Mouse (Mus musculus) heart, embryonic 13.5 days (tissue): ENCODE results near the gene Gprin1. TPM values are rescaled to one million over a fixed set of nuclear protein-coding genes. Genes with fewer than 3 reads are reported as not detected.

Source experiments
- ATAC-seq: fragments of 200-750 bp; cut with Nextera tagmentation; 2 replicates; pipeline ENCODE4 v1.8.0; 2017; ENCODE audit warnings: moderate TSS enrichment; ENCODE audit not compliant: insufficient number of reproducible peaks, low FRiP score, low TSS enrichment; ENCODE audit errors: extremely low read depth
- H3K27ac ChIP-seq: fragments of 300-500 bp; sonication (generic); replicated peaks from 2 replicates; pipeline ENCODE4 v1.5.1; 2015; ENCODE audit warnings: moderate library complexity, mild to moderate bottlenecking, inconsistent platforms
- H3K27me3 ChIP-seq: fragments of 300-500 bp; sonication (generic); replicated peaks from 2 replicates; pipeline ENCODE4 v1.6.1; 2015; ENCODE audit warnings: mild to moderate bottlenecking, inconsistent platforms
- H3K36me3 ChIP-seq: fragments of 300-500 bp; sonication (generic); 2 replicates; pipeline ENCODE4 v1.6.1; 2015; ENCODE audit warnings: mild to moderate bottlenecking, inconsistent platforms
- H3K4me1 ChIP-seq: fragments of 300-500 bp; sonication (generic); 2 replicates; pipeline ENCODE4 v1.6.1; 2015; ENCODE audit warnings: inconsistent platforms
- H3K4me2 ChIP-seq: fragments of 300-500 bp; sonication (generic); 2 replicates; pipeline ENCODE4 v1.6.1; 2015; ENCODE audit warnings: inconsistent platforms, mild to moderate bottlenecking, moderate library complexity
- H3K4me3 ChIP-seq: fragments of 300-500 bp; sonication (generic); 2 replicates; pipeline ENCODE4 v1.5.1; 2015; ENCODE audit warnings: moderate library complexity, mild to moderate bottlenecking, inconsistent platforms
- H3K9ac ChIP-seq: fragments of 300-500 bp; sonication (generic); 2 replicates; pipeline ENCODE4 v1.6.1; 2015; ENCODE audit warnings: inconsistent platforms, mild to moderate bottlenecking, moderate library complexity
- H3K9me3 ChIP-seq: fragments of 300-500 bp; sonication (generic); 2 replicates; pipeline ENCODE4 v1.6.1; 2016; ENCODE audit warnings: inconsistent platforms
- WGBS: fragments of 180-500 bp; shearing (Covaris S2); methylation state at CpG from one replicate; pipeline ENCODE4 v1.1.7; 2015; ENCODE audit warnings: mixed read lengths; 5-methylcytosine and 5-hydroxymethylcytosine counted together
- polyA plus RNA-seq: library from polyadenylated mRNA; unstranded; fragments of >200 nt; fragmentation: Nextera tagmentation; extraction: Ambion mirVana; gene quantifications from 2 replicates; pipeline ENCODE4 v1.2.1, GENCODE M21; 2015

The Gprin1 gene
- polyA plus RNA-seq, 1 experiment from 2014 or later: not detected

GRCm38 (mm10) chr13:54783698-54784097 is 34.0 kb upstream of the Gprin1 start, which contains the start of gene Eif4e1b:
Gene Eif4e1b (plus strand): TSS chr13:54783998.
- Histone ChIP-seq H3K27me3 (peaks cover 27% of the 10 kb centered on the region), H3K36me3 (no peaks in the 10 kb centered on the region), H3K27ac (no peak within 1 kb of the TSS), H3K4me1 (peaks cover 6% of the 10 kb centered on the region; the same call in 1 of the 2 replicates), H3K9me3 (no peaks in the 10 kb centered on the region), H3K9ac (no peak within 1 kb of the TSS), H3K4me2 (no peak within 1 kb of the TSS), H3K4me3 (no peak within 1 kb of the TSS)
- 75% methylated on average over 4 of the region's 4 CpGs for WGBS
- ATAC-seq: no peak

GRCm38 (mm10) chr13:54783235-54783634 is 33.6 kb upstream of the Gprin1 start:
- no peak overlapping the region for H3K4me2 ChIP-seq
- H3K27ac ChIP-seq: no peak overlapping the region
- H3K36me3 ChIP-seq: no peaks in the 10 kb centered on the region
- no peak overlapping the region for H3K9ac ChIP-seq
- 33% methylated on average over 2 of the region's 2 CpGs for WGBS
- H3K27me3 ChIP-seq: peaks cover 22% of the 10 kb centered on the region
- no peak for ATAC-seq
- no peak overlapping the region for H3K4me3 ChIP-seq
- H3K4me1 ChIP-seq: peaks cover 6% of the 10 kb centered on the region; the same call in 1 of the 2 replicates
- no peaks in the 10 kb centered on the region for H3K9me3 ChIP-seq

GRCm38 (mm10) chr13:54781086-54781485 is 31.4 kb upstream of the Gprin1 start:
- Histone ChIP-seq H3K9me3 (peaks cover 8% of the 10 kb centered on the region; the same call in 1 of the 2 replicates), H3K4me3 (no peak overlapping the region), H3K27ac (no peak overlapping the region), H3K4me1 (peaks cover 6% of the 10 kb centered on the region; the same call in 1 of the 2 replicates), H3K9ac (no peak overlapping the region), H3K27me3 (peaks cover 5% of the 10 kb centered on the region), H3K36me3 (no peaks in the 10 kb centered on the region), H3K4me2 (no peak overlapping the region)
- 77% methylated on average over 3 of the region's 3 CpGs for WGBS
- no peak for ATAC-seq

- Histone ChIP-seq H3K36me3 (no peaks in the 10 kb centered on the region), H3K4me2 (no peak overlapping the region), H3K27ac (no peak overlapping the region), H3K27me3 (0 out of 2 replicates have a peak, but pooled peaks cover 4% of the 10 kb centered on the region), H3K9me3 (peaks cover 8% of the 10 kb centered on the region; the same call in 1 of the 2 replicates), H3K4me3 (no peak overlapping the region), H3K9ac (no peak overlapping the region), H3K4me1 (peaks cover 6% of the 10 kb centered on the region; the same call in 1 of the 2 replicates)
- WGBS: 56% methylated on average over 3 of the region's 3 CpGs
- ATAC-seq: no peak
These were observed 30.9 kb upstream of the Gprin1 start for GRCm38 (mm10) chr13:54780592-54780991.

- ATAC-seq: no peak
- no peak overlapping the region for H3K4me3 ChIP-seq
- H3K36me3 ChIP-seq: no peaks in the 10 kb centered on the region
- WGBS: 76% methylated on average over 4 of the region's 4 CpGs
- peaks cover 13% of the 10 kb centered on the region for H3K4me1 ChIP-seq
- H3K27ac ChIP-seq: no peak overlapping the region
- peaks cover 4% of the 10 kb centered on the region; the same call in 1 of the 2 replicates for H3K9me3 ChIP-seq
- no peak overlapping the region for H3K4me2 ChIP-seq
- H3K9ac ChIP-seq: no peak overlapping the region
- H3K27me3 ChIP-seq: peaks cover 63% of the 10 kb centered on the region
These were observed 17.3 kb upstream of the Gprin1 start for GRCm38 (mm10) chr13:54767012-54767411.

- Histone ChIP-seq H3K9ac (0 out of 2 replicates have a peak within 1 kb of the TSS, but pooled peaks have one; percentile 3), H3K27ac (no peak within 1 kb of the TSS), H3K27me3 (peaks cover 70% of the 10 kb centered on the region), H3K36me3 (no peaks in the 10 kb centered on the region), H3K4me1 (peaks cover 13% of the 10 kb centered on the region), H3K9me3 (peaks cover 4% of the 10 kb centered on the region; the same call in 1 of the 2 replicates), H3K4me2 (peak within 1 kb of the TSS; percentile 62), H3K4me3 (peak within 1 kb of the TSS; percentile 39)
- no peak for ATAC-seq
- whole genome bisulfite sequencing: under 1% methylated on average over 35 of the region's 35 CpGs
These were observed 16.6 kb upstream of the Gprin1 start, which contains the start of gene Sncb for GRCm38 (mm10) chr13:54766192-54766768. Gene Sncb (minus strand): TSS chr13:54766595.

GRCm38 (mm10) chr13:54765281-54766191 is 15.9 kb upstream of the Gprin1 start:
- H3K9me3 ChIP-seq: peaks cover 4% of the 10 kb centered on the region; the same call in 1 of the 2 replicates
- H3K4me2 ChIP-seq: peak overlapping the region; percentile 62
- ATAC-seq: no peak
- H3K36me3 ChIP-seq: no peaks in the 10 kb centered on the region
- no peak overlapping the region for H3K9ac ChIP-seq
- peak overlapping the region; percentile 39 for H3K4me3 ChIP-seq
- peaks cover 13% of the 10 kb centered on the region for H3K4me1 ChIP-seq
- H3K27ac ChIP-seq: no peak overlapping the region
- peaks cover 77% of the 10 kb centered on the region for H3K27me3 ChIP-seq
- 5% methylated on average over 44 of the region's 44 CpGs for WGBS

- Histone ChIP-seq H3K27ac (no peak overlapping the region), H3K4me2 (no peak overlapping the region), H3K36me3 (no peaks in the 10 kb centered on the region), H3K27me3 (peaks cover 95% of the 10 kb centered on the region), H3K4me3 (no peak overlapping the region), H3K4me1 (peaks cover 12% of the 10 kb centered on the region), H3K9ac (no peak overlapping the region), H3K9me3 (no peaks in the 10 kb centered on the region)
- no peak for ATAC-seq
- WGBS: 76% methylated on average over 7 of the region's 7 CpGs
These were observed 11.2 kb upstream of the Gprin1 start for GRCm38 (mm10) chr13:54760906-54761305.

- Histone ChIP-seq H3K4me2 (no peak overlapping the region), H3K9me3 (no peaks in the 10 kb centered on the region), H3K4me3 (no peak overlapping the region), H3K36me3 (no peaks in the 10 kb centered on the region), H3K9ac (no peak overlapping the region), H3K27me3 (peaks cover 95% of the 10 kb centered on the region), H3K27ac (no peak overlapping the region), H3K4me1 (peaks cover 8% of the 10 kb centered on the region)
- 49% methylated on average over 8 of the region's 8 CpGs for WGBS
- no peak for ATAC-seq
These were observed 10.6 kb upstream of the Gprin1 start for GRCm38 (mm10) chr13:54760164-54760795.

- Histone ChIP-seq H3K9ac (no peak overlapping the region), H3K27me3 (peaks cover 95% of the 10 kb centered on the region)
- WGBS: 13% methylated on average over 7 of the region's 7 CpGs
These were observed 9.8 kb upstream of the Gprin1 start for GRCm38 (mm10) chr13:54759496-54759895.

More at GRCm38 (mm10) chr13:54759496-54759895, 9.8 kb upstream of the Gprin1 start:
- H3K4me2 ChIP-seq: no peak overlapping the region
- H3K36me3 ChIP-seq: no peaks in the 10 kb centered on the region
- H3K9me3 ChIP-seq: no peaks in the 10 kb centered on the region
- H3K27ac ChIP-seq: no peak overlapping the region
- no peak overlapping the region for H3K4me3 ChIP-seq
- ATAC-seq: no peak
- H3K4me1 ChIP-seq: peaks cover 9% of the 10 kb centered on the region
